Mouse (Mus musculus): Measurements from ENCODE around the gene Rbm33. TPM values are rescaled to one million over a fixed set of nuclear protein-coding genes. Genes with fewer than 3 reads are reported as not detected.
A peak's percentile ranks its signal among the peaks of the same experiment; 100 is the strongest.

Rbm33 gene
- total RNA-seq (2021): 10 to 100 TPM; 67.4 to 74.1 TPM

DNA sequence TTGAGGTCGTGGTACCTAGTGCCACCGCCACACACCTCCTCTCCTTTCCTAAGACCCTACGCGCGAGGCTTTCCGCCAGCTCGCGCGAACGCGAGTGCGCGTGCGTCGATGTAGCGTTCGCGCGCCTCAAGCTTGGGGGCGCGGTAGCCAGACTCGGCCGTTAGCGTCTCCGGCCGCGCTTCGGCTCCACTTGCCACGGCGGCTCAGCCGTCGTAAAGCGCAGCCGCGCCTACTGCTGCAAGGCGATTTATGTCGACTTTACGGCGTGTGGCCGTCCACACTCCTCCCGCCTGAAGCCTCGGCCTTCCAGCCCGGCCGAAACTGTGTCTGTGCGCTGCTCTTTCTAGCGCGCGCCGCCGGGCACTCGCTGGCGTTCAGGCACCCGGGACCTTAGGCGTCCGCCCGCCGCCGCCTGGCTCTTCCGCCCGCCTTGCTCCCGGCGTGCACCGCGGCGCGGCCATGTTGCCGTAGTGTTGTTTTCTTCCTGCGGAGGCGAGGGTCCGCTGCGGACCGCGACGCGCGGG is at the start of gene Rbm33:
Gene Rbm33, plus strand, starts transcription at position 400 of the 524 bp plus-strand sequence.
- peak; percentile 86 to 88 for DNase-seq

DNA sequence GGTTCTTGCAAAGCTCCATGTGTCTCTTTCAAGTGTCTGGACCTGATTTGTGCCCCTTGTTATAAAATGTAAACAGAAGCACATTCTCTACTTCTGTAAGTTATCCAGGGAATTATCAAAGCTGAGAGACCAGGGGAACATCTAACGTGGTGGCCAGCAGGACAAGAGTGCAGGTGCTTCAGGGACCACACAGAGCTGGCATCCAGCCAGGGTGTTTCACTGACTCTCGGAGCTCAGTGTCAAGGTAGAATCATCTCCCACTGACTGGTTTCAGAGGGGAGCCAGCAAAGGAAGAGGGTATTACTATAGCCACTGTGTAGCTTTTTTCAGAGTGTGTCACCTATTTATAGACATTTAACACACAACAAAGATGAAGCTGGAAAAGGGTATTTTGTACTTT is 49.3 kb upstream of the Rbm33 start:
- no peak for DNase-seq

DNA sequence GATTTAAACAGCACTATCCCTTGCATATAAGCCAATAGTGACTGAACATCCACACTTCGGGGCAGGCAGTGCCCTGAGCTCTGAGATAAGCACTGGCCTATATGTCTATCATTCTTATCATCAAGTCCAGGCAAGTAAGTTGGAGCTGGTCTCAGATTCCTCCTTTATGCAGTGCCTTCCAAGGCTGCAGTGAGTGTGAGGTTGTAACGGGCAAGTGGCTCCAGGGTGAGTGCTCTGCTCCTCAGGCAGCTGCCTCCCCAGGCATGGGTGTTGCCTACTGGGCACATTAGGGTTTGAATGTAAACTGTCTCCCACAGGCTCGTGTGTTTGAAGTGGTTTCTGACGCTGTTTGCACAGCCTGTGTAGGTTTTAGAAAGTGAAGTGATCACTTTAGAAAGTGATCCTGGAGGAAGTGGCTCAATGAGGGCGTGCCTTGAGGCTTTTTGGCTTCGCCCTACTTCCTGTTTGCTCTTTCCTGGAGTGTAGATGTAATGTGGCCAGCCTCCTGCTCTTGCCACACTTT is 47.4 kb upstream of the Rbm33 start:
- DNase-seq: no peak

DNA sequence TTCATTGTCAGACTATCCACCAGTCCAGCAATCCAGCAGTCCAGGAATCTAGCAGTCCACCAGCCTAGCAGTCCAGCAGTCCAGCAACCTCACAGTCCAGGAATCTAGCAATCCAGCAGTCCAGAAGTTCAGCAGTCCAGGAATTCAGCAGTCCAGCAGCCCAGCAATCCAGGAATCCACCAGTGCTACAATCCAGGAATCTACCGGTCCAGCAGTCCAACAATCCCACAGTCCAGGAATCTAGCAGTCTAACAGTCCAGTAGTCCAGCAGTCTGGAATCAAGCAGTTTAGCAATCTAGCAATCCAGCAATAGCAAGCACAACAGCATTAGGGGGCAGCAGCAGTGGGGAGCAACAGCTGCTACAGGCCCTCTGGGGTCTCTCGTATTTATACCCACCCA is 44.1 kb upstream of the Rbm33 start:
- no peak for DNase-seq

DNA sequence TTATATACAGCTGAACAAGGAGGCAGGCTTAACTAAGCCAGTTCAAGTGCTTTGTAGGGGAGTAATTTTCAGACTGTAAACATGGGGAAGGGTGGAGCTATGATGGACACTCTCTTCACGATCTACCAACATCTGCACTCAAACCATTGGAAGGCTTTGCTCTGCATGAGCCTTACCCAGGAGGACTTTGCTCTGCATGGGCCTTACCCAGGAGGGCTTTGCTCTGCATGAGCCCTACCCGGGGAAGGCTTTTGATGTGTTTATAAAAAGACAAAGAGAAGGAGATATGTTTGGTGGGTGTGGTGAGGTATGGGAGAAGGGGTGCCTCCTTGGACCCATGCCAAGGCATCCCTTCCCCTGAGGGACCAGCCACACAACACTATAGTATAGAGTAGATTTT is 39.6 kb upstream of the Rbm33 start:
- DNase-seq: no peak

DNA sequence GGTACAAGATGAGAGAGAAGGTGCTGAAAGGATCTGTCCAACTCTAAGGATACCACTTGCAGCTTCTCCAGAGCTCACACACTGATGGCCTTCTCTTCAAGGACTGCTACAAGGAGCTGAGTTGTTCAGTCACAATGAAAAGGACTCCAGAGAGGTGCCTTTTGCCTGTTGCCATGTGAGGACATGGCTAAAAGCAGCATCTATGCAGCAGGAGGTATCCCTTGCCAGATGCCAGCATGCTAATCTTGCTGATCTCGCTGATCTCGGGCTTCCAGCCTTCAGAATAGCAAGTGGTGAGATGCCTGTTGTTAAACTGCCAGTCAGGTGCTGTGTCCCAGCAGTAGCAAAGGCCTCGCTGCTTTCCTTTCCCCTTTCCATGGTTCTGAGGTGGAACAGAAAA is 27.8 kb upstream of the Rbm33 start:
- DNase-seq: no peak

DNA sequence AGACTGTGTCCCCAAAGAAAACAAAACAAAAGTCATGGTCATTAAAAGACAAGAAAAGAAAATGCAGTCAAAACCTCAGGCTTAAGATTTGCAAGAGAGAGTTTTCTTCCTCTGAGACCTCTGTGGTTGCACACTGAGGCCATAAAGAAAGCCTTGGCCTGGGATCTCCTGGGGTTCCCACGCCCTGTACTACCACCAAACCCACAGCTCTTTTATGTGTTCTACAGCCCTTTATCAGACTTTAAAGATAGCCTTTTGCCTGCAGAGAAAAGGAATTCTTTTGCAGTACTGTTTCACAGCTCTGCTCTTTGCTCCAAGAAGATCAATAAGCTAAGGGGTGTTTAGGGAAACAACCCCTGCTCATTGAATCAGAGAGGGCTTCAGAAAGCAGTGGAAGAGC is 26.3 kb upstream of the Rbm33 start:
- no peak for DNase-seq

DNA sequence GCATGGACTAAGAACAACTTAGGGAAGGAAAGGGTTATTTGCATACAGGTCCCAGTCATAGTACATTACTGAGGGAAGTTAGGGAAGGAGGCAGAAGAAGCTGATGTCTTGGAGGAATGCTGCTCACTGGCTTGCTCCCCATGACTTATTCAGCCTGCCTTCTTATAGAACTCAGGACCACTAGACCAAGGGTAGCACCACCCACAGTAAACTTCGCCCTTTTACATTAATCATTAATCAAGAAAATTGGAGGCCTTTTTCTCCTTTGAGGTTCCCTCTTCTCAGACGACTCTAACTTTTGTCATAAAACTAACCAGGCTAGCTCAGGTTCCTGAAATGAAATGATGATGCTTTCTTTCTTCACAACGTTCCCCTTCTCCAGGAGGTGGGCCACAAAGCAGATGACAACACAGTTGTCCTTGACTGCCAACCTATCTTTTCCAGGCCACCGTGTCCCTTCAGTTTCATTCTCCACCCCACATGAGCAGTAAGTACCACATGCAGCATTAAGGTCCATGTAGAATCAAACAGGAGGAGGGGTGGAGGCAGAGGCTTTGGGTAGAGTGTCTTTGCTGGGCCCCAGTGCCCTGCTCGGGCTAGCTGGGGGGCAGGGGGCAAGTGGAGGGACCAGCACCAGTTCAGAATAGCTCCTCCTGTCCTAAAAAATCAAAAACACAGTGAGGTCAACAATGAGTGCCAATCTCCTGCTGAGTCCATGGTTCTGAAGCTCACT is 25.6 kb upstream of the Rbm33 start:
- DNase-seq: no peak

DNA sequence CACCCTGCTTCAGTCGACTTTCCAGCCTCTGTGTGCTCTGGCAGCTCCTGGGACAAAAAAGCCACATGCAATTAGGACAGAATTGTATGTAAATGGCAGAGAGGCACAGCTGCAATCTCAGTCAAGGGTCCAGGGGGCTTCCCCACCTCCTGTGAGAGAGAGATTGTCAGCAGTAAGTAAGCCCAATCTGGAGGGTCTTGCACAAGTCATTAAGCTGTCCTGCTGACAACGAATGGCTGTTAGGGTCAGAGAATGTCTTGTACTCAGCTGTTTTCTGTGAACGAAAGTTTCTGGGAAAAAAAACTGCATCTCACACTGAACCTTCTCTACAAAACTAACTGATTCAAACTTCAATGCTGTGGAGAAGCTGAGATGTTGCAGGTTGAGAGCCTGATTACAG is 24.6 kb upstream of the Rbm33 start:
- no peak for DNase-seq

DNA sequence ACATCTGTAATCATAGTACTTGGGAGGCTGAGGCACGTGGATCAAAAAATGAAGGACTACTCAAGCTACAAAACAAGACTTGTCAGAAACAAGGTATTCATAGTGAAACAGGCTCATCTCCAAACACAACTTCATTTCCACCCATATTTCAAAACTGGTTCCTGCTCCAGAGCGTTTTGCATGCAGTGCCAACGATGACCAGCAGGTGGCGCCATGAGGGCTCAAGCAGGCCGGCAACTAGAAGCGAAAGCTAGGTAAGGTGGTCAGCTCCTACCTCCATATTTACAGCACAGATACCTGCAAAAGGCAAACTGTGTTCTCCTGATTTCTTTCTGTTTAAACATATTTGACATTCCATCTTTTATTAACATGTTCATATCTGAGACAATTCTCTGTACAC is 22.9 kb upstream of the Rbm33 start:
- peak; percentile 75 to 79 for DNase-seq

DNA sequence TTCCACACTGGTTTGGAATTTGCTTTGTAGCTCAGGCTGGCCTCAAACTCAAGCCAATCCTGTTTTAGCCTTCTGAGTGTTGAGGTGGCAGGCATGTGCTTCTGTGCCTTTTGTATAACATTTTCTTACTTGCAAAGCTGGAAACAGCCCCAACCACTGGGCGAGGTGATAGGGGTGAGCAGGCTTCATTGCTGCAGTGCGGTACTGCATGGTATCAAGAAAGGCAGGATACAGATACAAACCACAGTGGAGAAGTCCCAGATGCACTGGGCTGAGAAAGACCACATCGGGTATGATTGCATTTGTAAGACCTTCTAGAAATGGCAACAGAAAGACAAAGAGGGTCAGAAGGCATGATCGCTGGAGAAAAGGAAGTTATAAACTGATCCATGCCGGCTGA is 18.8 kb upstream of the Rbm33 start:
- DNase-seq: no peak

DNA sequence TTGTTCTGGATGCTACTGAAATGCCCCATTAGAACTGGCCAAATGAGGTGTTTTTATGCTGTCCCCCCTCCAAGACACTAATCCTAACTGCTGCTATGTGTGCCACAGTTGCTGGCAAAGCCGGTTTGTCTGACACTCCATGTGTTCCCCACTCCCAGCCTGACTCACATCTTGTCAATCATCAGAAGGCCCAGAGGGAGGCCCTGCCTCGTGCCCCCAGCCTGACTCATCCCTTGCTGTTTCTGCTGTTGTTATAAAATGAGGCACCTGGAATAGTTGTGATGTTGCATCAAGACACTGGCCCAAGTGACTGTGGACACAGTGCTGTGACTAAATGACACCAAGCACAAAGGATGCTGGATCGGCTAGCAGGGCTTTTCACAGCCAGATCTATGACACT is 18.2 kb upstream of the Rbm33 start:
- no peak for DNase-seq

DNA sequence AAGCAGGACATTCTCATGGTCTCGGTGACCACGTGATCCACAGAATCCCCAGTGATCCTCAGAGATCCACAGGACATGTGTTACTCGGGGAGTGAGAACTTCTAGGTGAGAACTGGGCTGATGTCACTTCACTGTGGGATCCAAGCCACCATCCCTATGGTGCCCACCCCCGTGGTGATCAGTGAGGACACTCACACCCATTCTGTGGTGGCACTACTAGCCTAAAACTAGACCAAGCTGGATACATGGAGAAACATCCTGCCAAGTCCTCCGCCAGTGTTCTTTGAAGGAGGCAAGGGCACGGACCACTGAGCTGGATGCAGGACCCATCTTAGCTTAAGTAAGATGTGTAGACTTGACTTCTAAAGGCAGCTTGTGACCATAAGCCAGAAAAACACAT is 17.6 kb upstream of the Rbm33 start:
- no peak for DNase-seq

DNA sequence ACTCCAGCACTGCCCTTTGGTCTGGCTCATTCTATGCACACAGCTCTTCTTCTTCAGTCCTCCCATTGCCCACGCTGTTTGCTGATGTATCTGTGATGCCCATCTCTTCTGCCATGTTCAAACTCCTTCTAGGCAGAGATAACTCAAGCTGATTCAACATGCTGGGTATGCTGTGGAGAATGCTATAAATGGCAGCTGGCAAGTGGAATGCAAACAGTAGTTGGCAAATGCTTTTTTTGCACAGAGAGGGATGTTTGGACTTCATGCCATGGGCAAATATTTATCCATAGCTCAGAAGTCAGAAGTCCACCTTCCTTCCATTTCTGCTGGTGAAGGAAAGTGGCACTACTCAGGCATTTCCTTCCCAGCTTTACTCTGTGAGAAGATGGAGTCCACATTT is 14.2 kb upstream of the Rbm33 start:
- no peak for DNase-seq

DNA sequence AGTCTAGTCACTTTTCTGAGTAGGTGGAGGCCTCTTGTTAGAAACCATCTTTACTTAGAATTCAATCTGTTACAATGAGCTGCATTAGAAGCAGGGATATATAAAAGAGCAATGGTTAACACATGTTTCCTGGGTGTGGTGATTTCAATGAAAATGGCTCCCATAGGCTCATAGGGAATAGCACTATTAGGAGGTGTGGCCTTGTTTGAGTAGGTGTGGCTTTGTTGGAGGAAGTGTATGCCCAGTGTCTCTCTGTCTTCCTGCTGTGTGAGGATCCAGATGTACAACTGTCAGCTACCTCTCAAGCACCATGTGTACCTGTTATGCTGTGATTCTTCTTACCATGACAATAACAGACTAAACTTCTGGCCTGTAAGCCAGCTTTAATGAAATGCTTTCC is 12.4 kb upstream of the Rbm33 start:
- no peak for DNase-seq

DNA sequence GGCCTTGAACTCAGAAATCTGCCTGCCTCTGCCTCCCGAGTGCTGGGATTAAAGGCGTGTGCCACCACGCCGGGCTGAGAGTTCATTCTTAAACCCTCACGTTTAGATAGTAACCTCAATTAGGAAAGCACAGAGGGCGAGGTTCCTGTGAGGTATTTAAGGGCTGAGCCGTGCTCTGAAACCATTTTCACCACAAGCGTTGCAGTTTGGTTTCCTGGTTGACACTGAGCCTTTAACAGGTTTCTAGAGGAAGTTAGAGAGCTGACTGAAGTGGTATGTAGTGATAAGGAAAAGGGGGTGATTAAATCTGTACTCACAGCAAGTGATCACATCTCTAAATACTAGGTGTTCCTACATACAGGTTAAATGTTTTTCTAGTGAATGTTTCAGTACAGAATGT is 1.4 kb upstream of the Rbm33 start:
- no peak for DNase-seq

DNA sequence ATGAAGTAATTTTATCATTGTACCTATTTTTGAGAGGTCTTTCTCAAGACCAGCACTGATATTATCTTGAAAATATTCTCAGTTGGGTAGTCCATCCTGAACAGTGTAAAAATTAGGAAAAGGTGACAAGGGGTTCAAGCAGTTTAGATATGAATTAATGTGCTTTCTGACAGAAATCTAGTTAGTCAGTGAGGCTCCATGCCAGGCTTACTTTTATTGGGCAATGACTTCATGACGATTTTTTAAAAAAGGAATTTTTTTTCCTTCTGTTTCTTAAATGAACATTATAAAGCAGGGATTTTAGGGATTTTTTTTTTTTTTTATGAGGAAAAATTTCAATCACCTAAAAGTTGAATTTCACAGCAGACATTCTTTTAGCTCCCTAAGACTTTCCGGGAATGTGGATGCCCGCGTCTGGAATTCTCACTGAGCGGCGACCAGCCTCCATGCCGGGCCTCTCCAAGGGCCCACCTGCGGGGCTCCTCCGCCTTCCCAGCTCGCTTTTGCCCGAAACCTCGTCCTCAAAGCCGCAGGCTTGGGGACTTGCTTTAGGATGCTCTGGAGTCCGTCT is 685 bp upstream of the Rbm33 start:
- no peak for DNase-seq

DNA sequence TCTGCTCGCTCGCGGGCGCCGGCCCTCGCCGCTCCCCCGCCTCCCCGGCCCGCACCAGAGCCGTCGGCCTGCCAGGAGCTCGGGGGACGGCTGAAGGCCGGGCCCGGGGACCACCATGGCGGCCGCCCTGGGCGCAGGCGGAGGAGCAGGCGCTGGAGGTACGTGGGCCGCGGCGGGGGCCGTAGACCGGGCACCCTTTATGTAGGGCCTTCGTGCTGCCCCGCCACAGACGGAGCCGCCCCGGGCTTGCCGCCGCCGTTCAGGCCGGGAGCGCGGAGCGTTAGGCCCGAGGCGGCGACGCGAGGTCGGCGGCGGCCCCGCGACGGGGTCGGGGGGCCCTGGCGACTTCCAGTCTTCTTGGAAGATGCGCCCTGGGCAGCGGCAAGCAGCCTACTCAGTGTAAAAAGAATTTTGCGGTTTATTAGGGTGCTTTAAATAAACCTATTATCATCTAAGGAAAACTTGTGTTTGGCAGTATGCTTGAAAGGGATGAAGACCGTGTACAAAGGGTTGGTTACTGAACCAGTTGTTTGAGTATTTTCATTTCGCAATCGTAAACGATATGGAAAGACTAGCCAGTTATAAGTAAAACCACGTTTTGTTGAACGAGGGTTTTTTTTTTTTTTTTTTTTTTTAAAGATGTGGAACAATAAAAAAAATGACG is 464 bp downstream of the Rbm33 start:
- no peak for DNase-seq

DNA sequence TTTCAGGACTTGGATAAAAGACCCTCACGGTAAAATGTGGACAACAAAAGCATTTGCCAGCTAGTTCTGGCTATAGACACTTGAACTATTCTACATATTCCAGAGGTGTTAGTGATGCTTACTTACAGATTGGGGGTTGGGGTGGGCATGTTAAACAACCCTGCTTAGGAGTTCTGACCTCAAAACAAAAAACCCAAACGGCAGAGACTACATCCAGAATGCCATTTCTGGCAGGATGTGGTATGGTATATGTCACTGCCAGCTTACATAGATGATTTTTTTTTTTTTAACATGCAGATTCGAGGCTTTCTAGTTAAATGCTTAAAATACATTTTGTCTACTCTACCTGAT is 971 bp downstream of the Rbm33 start:
- DNase-seq: no peak

DNA sequence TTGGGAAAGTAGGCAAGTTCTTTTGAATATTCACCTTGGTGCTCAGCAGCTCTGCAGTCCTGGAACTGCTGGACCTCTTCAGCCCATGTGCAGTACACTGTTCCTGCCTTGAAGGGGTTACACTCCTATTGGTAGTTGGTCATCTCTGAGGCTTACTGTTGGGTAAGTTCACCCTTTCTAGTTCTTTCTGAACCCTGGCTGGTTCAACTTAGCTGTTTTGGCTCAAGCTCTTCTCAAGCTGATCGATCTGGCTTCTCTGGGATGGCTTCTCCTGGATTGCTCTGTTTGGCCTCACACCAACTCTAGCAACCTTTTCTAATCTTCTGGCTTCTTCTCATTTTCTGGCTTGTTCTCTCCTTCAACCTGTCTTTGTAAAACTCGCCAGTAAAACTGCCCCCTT is 1.8 kb downstream of the Rbm33 start:
- DNase-seq: no peak

DNA sequence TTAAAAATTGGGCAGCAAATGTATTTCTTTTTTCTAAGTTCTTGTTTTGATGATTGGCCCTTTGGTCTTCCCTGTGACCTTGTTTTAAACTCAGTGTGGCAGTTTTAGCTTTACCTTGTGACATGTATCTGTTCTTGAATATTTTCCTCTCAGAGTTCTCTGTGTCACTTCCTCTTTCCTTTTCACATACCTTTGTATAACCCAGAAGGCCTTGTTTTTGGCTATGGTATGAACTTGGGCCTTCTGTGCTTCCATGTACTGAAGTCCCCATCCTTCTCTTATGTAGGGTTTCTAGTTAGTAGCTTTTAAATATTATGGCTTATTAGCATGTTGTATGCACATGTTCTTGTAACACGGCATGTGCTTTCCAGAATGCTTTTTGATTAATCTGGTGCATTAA is 4.8 kb downstream of the Rbm33 start:
- no peak for DNase-seq

DNA sequence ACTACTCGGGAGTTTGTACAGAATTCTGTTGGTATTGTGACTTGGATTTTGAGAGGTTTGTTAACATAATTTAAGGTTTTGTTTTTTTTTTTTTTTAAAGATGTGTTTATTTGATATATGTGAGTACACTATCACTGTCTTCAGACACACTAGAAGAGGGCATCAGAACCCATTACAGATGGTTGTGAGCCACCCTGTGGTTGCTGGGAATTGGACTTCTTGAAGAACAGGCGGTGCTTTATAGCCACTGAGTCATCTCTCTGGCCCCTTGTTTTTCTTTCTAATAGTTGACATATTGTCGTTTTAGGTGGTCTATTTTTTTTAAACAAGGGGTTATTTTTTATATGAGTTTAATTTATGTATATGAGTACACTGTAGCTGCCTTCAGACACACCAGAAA is 5.3 kb downstream of the Rbm33 start:
- no peak for DNase-seq

DNA sequence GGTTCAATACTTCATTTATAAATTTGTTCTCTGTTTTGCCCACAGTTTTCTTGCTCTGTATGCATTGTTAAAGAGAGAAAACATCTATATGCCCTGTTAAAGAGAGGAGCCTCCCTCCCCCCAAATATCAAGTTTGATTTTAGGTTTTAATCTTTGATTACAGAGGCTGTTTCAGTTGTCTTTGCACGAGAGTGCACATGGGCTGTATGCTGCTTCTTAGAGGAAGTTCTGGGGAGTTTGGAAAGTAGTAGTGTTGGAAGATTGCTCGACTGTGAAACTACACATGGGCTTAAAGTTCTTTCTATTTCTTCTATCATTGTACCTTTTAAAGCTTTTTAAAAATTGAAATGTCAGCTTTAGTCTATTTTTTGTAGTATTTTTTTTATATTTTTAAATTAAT is 6.9 kb downstream of the Rbm33 start:
- no peak for DNase-seq

DNA sequence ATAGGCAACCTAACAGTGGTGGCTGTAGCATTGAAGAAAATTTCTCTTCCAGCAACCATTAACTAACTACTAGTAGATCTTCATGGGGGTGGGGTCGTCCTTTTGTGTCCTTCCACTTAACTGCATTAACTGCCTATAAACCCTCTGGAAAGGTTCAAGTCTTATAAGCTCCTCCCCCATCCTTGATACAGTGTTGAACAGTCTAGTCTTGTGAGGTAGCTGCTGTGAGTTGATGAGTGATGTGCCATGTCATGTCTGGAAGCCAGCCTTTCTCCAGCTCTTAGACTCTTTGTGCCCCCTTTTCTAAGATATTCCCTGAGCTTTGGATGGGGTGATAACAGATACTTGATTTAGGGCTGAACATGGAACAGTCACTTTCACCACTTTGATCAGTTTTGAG is 7.5 kb downstream of the Rbm33 start:
- no peak for DNase-seq
